Mouse (Mus musculus): ENCODE measurements around the gene Pld1. TPM values are rescaled to one million over a fixed set of nuclear protein-coding genes. Genes with fewer than 3 reads are reported as not detected.
A peak's percentile ranks its signal among the peaks of the same experiment; 100 is the strongest.
"Not testable (repeated sequence)": the region's sequence is repeated elsewhere in the genome, so short reads cannot be mapped to it uniquely, and the experiment has no call there.

The Pld1 gene
- polyA plus RNA-seq, 1 experiment from 2014 or later, result 8.6 TPM

DNA sequence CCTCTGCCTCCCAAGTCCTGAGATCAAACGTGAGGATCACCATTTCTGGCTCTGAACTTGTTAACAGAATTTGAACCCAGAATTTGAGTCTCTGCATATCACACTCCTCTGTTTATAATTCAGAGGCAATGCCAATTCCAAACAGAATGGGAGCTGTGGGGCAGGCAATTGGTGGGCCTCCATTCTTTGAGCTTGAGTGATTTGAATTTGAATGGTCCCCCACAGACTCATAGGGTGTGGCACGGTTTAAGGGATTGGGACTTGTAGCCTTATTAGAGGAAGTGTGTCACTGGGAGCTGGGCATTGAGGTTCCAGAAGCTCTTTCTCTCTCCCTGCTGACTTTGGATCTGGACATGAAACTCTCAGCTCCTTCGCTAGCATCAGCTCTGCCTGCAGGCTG lies 2.9 kb upstream of the Pld1 start:
- H3K9me3 ChIP-seq (ENCODE audit: control insufficient read depth, low read length), result no peaks in the 10 kb centered on the region
- no peak overlapping the region for H3K4me3 ChIP-seq (ENCODE audit: low read depth, low read length)
- no peaks in the 10 kb centered on the region for H3K36me3 ChIP-seq (ENCODE audit: control insufficient read depth, insufficient read depth, low read length)
- 69% methylated on average over 3 of the region's 3 CpGs for WGBS
- H3K4me1 ChIP-seq (ENCODE audit: control insufficient read depth, insufficient read depth, low read length), result peaks cover 17% of the 10 kb centered on the region
- no peaks in the 10 kb centered on the region for H3K27me3 ChIP-seq (replicated peaks; ENCODE audit: control insufficient read depth, insufficient read depth, low read length)
- no peak overlapping the region for H3K4me2 ChIP-seq (ENCODE audit: low read depth, low read length)
- no peak overlapping the region for H3K9ac ChIP-seq (ENCODE audit: low read depth, low read length)
- no peak overlapping the region for H3K27ac ChIP-seq (replicated peaks; ENCODE audit: low read depth, low read length)
- ATAC-seq (ENCODE audit: low read depth) (no peak), DNase-seq (ENCODE audit: low spot score) (no peak)

DNA sequence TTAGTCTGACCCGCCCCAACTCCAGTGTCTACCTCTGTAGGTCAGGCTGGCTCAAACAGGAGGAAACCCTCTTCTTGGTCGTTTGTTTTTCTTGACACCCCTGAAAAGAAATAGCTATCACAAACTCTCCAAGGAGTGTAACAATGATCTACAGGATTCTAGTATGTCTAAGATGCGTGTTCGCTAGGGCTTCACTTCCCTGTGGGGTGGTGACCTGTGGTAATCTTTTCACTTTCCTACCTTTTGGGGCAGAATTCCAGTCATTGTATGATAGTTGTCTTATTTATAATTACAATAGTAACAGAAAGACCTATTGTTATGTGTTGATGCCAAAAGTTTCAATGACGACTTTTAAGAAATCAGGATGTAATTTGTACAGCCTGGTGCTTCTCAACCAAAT lies 1.8 kb upstream of the Pld1 start:
- Histone ChIP-seq H3K9ac (ENCODE audit: low read depth, low read length) (no peak overlapping the region), H3K4me3 (ENCODE audit: low read depth, low read length) (no peak overlapping the region), H3K9me3 (ENCODE audit: control insufficient read depth, low read length) (no peaks in the 10 kb centered on the region), H3K36me3 (ENCODE audit: control insufficient read depth, insufficient read depth, low read length) (no peaks in the 10 kb centered on the region), H3K27ac (replicated peaks; ENCODE audit: low read depth, low read length) (no peak overlapping the region), H3K4me1 (ENCODE audit: control insufficient read depth, insufficient read depth, low read length) (peaks cover 26% of the 10 kb centered on the region), H3K4me2 (ENCODE audit: low read depth, low read length) (no peak overlapping the region), H3K27me3 (replicated peaks; ENCODE audit: control insufficient read depth, insufficient read depth, low read length) (no peaks in the 10 kb centered on the region)
- WGBS, result 59% methylated on average over 5 of the region's 5 CpGs
- DNase-seq (ENCODE audit: low spot score) (no peak), ATAC-seq (ENCODE audit: low read depth) (no peak)

DNA sequence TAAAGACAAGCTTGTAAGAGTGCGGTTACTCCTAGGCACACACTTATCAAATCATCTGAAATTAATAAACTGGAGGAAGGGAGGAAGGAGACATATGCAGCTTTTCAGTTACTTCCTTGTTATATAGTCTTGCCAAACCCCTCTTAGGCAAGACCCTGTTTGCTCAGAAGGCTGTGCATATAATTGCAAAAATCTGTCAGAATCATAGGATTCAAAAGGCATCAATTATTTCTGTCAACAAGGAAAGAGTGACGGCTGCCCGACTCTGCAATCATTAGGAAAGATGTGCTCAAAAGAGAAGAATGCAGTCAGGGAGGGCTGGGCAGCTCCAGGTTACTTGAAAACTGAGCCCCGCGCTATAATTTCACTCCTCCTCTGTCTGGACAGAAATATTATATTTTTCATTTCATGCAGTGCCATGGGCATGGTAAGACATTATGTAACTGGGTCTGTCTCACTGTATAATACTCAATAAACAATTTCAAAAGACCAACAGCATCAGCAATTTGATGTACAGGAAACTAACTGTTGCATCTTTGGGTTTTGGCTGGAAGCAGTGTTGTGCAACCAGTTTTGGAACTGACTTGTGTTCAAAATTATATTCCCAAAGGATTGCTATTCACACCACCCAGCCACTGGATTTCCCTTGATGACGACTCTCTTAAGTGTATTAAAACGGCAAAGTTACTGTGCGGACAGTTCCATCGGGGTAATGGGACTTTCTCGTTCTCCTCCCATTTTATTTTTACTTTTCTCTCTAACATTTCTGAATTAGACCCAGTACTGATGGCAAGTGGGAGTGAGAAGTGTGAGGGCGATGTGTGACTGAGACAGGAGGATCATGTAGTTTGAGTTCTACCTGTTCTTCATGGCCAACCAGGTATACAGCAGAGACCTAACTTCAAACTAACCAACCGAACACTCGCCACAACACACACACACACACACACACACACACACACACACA lies 1.1 kb upstream of the Pld1 start:
- H3K36me3 ChIP-seq (ENCODE audit: control insufficient read depth, insufficient read depth, low read length), result no peaks in the 10 kb centered on the region

DNA sequence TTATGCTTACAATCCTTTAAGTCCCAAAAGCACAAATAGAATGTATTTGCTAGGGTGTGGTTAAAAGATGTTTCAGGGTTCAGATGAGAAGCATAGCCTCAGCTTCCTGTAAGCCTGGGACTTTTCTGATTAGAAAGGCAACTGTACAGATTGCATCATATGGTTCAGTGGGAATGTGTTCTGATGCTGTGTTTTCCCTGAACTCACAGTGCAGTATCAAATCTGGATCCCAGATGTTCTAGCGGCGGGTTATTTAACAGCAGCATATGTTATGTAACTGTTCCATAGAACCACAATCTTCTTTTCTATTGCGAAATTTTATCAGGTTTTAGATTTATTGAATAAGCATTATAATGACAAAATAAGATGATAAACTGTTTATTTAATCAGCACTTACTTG lies 3.1 kb downstream of the Pld1 start:
- Histone ChIP-seq H3K9me3 (ENCODE audit: control insufficient read depth, low read length) (no peaks in the 10 kb centered on the region), H3K27ac (replicated peaks; ENCODE audit: low read depth, low read length) (0 out of 2 replicates have a peak overlapping the region, but pooled peaks have one; percentile 39), H3K9ac (ENCODE audit: low read depth, low read length) (no peak overlapping the region), H3K4me3 (ENCODE audit: low read depth, low read length) (no peak overlapping the region), H3K27me3 (replicated peaks; ENCODE audit: control insufficient read depth, insufficient read depth, low read length) (no peaks in the 10 kb centered on the region), H3K4me1 (ENCODE audit: control insufficient read depth, insufficient read depth, low read length) (peaks cover 30% of the 10 kb centered on the region), H3K36me3 (ENCODE audit: control insufficient read depth, insufficient read depth, low read length) (no peaks in the 10 kb centered on the region), H3K4me2 (ENCODE audit: low read depth, low read length) (no peak overlapping the region)
- DNase-seq (ENCODE audit: low spot score) (peak; percentile 82), ATAC-seq (ENCODE audit: low read depth) (no peak)
- 34% methylated on average over 3 of the region's 3 CpGs for WGBS

More for the DNA sequence above, 1.1 kb upstream of the Pld1 start:
- Histone ChIP-seq H3K4me2 (ENCODE audit: low read depth, low read length) (peak overlapping the region; percentile 97), H3K4me1 (ENCODE audit: control insufficient read depth, insufficient read depth, low read length) (peaks cover 30% of the 10 kb centered on the region), H3K9ac (ENCODE audit: low read depth, low read length) (no peak overlapping the region), H3K4me3 (ENCODE audit: low read depth, low read length) (no peak overlapping the region; the same call in 1 of the 2 replicates), H3K27ac (replicated peaks; ENCODE audit: low read depth, low read length) (no peak overlapping the region), H3K27me3 (replicated peaks; ENCODE audit: control insufficient read depth, insufficient read depth, low read length) (no peaks in the 10 kb centered on the region), H3K9me3 (ENCODE audit: control insufficient read depth, low read length) (no peaks in the 10 kb centered on the region)
- WGBS, result 60% methylated on average over 13 of the region's 13 CpGs
- ATAC-seq (ENCODE audit: low read depth), result no peak
- peak; percentile 34 for DNase-seq (ENCODE audit: low spot score)

DNA sequence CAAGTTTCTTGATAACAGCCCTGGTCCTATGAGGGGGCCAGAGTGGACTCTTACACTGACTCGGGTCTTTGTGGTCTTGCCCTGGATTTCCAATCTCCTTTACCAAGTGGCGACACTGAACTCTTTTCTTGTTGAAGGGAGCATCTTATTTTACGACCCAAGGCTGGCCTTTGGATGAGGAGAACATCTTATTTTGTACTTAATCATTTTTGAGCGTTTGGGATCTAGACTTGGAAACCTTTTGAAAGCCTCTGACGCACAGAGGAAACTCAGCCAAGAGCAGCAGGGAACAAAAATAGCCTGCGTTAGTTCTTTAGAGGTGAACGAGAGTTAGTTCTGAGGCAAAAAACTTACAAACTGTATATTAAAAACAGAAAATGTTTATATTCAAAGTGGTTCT lies 4.5 kb downstream of the Pld1 start:
- Histone ChIP-seq H3K36me3 (ENCODE audit: control insufficient read depth, insufficient read depth, low read length) (no peaks in the 10 kb centered on the region), H3K4me1 (ENCODE audit: control insufficient read depth, insufficient read depth, low read length) (peaks cover 24% of the 10 kb centered on the region), H3K4me3 (ENCODE audit: low read depth, low read length) (no peak overlapping the region), H3K9ac (ENCODE audit: low read depth, low read length) (no peak overlapping the region), H3K27me3 (replicated peaks; ENCODE audit: control insufficient read depth, insufficient read depth, low read length) (no peaks in the 10 kb centered on the region), H3K4me2 (ENCODE audit: low read depth, low read length) (no peak overlapping the region), H3K9me3 (ENCODE audit: control insufficient read depth, low read length) (no peaks in the 10 kb centered on the region), H3K27ac (replicated peaks; ENCODE audit: low read depth, low read length) (no peak overlapping the region)
- WGBS, result 68% methylated on average over 7 of the region's 7 CpGs
- ATAC-seq (ENCODE audit: low read depth), result no peak
- DNase-seq (ENCODE audit: low spot score), result peak; percentile 53

DNA sequence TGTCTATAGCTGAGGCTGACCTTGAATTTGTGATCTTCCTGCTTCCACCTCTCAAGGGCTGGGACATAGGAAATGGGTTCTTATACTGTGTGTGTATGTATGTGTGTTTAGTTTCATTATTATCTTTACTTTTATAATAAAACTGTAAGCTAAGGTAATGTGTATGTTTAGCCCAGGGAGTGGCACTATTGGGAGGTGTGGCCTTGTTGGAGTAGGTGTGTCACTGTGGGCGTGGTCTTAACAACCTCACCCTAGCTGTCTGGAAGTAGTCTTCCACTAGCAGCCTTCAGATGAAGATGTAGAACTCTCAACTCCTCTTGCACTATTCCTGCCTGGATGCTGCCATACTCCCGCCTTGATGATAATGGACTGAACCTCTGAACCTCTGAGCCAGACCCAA lies 6.9 kb downstream of the Pld1 start:
- H3K27me3 ChIP-seq (replicated peaks; ENCODE audit: control insufficient read depth, insufficient read depth, low read length); H3K4me2 ChIP-seq (ENCODE audit: low read depth, low read length); ATAC-seq (ENCODE audit: low read depth); H3K27ac ChIP-seq (replicated peaks; ENCODE audit: low read depth, low read length); DNase-seq (ENCODE audit: low spot score); H3K9me3 ChIP-seq (ENCODE audit: control insufficient read depth, low read length); H3K36me3 ChIP-seq (ENCODE audit: control insufficient read depth, insufficient read depth, low read length); H3K9ac ChIP-seq (ENCODE audit: low read depth, low read length); H3K4me3 ChIP-seq (ENCODE audit: low read depth, low read length): not testable (repeated sequence)
- WGBS, result 86% methylated on average over 2 of the region's 2 CpGs
- H3K4me1 ChIP-seq (ENCODE audit: control insufficient read depth, insufficient read depth, low read length), result peaks cover 22% of the 10 kb centered on the region

DNA sequence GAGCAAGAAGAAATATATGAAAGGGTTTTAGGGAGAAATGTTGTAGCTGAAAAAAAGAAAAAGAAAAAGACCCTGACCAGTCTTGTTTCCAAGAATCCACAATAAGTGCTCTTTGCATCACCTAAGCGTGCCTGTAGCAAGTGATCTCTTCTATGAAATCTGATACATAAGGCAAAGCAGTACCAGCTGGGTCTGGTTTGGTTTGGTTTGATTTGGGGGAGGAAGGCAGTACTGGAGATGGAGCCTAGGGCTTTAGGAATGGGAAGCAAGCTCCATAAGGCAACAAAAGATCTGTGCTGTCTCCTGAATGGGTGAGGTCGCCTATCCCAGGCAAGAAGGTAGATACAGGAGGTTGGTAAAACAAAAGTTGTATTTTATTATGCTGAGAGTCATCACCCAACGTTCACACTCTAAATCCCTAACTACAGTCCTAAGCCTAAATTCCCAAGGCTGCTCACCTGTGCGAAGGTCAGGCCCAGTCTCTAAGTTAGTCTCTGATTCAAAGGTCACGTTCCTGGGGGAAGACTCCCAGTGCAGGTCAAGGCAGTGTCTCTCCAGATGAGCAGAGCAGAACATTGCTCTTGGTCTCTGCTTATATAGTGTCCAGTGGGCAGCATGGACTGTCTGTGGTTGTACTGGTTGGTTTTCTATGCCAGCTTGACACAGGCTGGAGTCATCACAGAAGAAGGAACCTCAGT lies 10.8 kb downstream of the Pld1 start:
- Histone ChIP-seq H3K4me3 (ENCODE audit: low read depth, low read length) (no peak overlapping the region), H3K4me1 (ENCODE audit: control insufficient read depth, insufficient read depth, low read length) (peaks cover 9% of the 10 kb centered on the region), H3K36me3 (ENCODE audit: control insufficient read depth, insufficient read depth, low read length) (no peaks in the 10 kb centered on the region), H3K9me3 (ENCODE audit: control insufficient read depth, low read length) (no peaks in the 10 kb centered on the region), H3K4me2 (ENCODE audit: low read depth, low read length) (no peak overlapping the region), H3K9ac (ENCODE audit: low read depth, low read length) (no peak overlapping the region), H3K27ac (replicated peaks; ENCODE audit: low read depth, low read length) (no peak overlapping the region), H3K27me3 (replicated peaks; ENCODE audit: control insufficient read depth, insufficient read depth, low read length) (no peaks in the 10 kb centered on the region)
- WGBS, result 64% methylated on average over 5 of the region's 5 CpGs
- ATAC-seq (ENCODE audit: low read depth), result no peak
- no peak for DNase-seq (ENCODE audit: low spot score)

DNA sequence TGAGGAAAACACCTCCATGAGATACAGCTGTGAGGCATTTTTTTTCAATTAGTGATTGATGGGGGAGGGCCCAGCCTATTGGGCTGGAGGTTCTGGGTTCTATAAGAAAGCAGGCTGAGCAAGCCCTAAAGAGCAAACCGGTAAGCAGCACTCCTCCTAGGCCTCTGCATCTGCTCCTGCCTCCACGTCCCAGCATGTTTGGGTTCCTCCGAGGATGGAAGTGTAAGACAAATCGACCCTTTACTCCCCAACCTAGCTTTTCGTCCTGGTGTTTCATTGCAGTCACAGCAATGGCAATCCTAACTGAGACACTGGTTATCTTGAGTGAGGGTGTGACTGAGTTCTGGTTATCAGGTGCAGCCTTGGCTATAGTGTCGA lies 11.4 kb downstream of the Pld1 start:
- H3K4me1 ChIP-seq (ENCODE audit: control insufficient read depth, insufficient read depth, low read length), result peaks cover 9% of the 10 kb centered on the region
- 83% methylated on average over 6 of the region's 6 CpGs for WGBS
- no peaks in the 10 kb centered on the region for H3K36me3 ChIP-seq (ENCODE audit: control insufficient read depth, insufficient read depth, low read length)
- H3K9ac ChIP-seq (ENCODE audit: low read depth, low read length), result no peak overlapping the region
- ATAC-seq (ENCODE audit: low read depth) (no peak), DNase-seq (ENCODE audit: low spot score) (no peak)
- H3K4me2 ChIP-seq (ENCODE audit: low read depth, low read length), result no peak overlapping the region
- H3K27me3 ChIP-seq (replicated peaks; ENCODE audit: control insufficient read depth, insufficient read depth, low read length), result no peaks in the 10 kb centered on the region
- H3K27ac ChIP-seq (replicated peaks; ENCODE audit: low read depth, low read length), result no peak overlapping the region
- no peak overlapping the region for H3K4me3 ChIP-seq (ENCODE audit: low read depth, low read length)
- no peaks in the 10 kb centered on the region for H3K9me3 ChIP-seq (ENCODE audit: control insufficient read depth, low read length)
